Mouse (Mus musculus): Measurements from ENCODE around the gene Borcs5.

Borcs5 gene

DNA sequence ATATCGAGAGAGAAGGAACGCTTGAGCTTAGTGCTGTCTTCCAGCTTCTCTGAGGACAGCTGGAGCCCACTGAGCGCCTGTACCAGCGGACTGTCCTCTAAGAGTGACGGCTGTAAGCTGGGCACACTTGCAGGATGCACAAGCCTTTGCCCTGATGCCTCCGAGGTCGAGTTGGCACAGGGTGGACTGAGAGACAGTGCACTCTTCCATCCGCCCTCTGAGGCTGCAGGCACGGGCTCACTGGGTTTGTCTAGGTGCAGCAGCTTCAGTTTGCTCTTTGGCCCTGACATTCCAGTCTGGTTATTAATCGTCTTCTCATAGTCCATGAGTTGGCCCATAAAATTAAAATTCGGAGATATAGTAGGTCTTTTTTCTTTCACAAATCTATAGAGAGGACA, 79.4 kb downstream of the Borcs5 start:
- CTCF ChIA-PET = no interaction called here
- POLR2A ChIA-PET = interaction anchor here in 2 of 4 experiments (1.2 to 1.9 kb wide), 2 partner anchors 8 to 44 kb away, joined by 3 to 6 read pairs; no protein-coding TSS in a partner anchor

DNA sequence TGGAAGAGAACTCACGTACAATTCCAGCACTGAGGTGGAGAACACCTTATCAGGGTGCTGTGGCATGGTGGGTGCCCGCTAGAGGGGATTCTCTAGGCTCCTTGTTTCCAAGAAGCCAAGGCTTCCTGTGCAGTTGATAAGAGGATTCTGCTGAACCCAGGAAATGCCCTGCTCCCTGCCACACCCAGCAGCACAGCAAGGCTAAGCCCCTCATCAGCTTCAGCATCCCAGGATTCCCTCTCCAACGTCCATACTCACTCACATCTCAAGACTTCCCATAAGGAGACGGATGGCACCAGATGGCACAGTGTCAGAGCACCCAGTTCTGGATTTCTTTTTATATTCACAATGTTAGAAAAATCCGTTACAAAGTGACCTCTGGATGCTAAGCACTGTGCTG, 79.8 kb downstream of the Borcs5 start:
- CTCF ChIA-PET = no interaction called here
- POLR2A ChIA-PET = interaction anchor here in 1 of 4 experiments (1.9 kb wide), 1 partner anchor 9 kb away, joined by 6 read pairs; no protein-coding TSS in a partner anchor

DNA sequence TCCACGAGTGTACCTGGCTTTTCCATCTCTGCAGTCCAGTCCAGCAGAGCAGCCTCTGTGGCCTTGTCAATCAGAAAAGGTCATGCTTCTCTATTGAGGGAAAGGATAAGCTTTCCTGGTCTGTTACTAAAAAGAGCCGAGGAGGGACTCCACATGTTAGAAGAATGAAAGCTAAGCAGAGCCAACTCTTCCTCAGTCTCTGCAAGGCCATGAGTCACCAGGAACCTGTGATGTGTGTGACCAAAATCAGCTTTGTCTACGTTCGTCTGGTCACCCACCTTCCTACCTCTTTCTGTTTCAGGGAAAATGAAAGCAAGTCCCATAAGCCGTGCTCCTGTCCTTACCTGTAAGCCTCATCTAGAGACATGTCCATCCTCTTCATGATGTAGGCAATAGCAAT, 80.8 kb downstream of the Borcs5 start:
- ChIA-PET POLR2A (interaction anchor here in 2 of 4 experiments (0.6 to 1.9 kb wide), 4 partner anchors 8 to 163 kb away, joined by 3 to 6 read pairs (median 4); no protein-coding TSS in a partner anchor), CTCF (no interaction called here)

DNA sequence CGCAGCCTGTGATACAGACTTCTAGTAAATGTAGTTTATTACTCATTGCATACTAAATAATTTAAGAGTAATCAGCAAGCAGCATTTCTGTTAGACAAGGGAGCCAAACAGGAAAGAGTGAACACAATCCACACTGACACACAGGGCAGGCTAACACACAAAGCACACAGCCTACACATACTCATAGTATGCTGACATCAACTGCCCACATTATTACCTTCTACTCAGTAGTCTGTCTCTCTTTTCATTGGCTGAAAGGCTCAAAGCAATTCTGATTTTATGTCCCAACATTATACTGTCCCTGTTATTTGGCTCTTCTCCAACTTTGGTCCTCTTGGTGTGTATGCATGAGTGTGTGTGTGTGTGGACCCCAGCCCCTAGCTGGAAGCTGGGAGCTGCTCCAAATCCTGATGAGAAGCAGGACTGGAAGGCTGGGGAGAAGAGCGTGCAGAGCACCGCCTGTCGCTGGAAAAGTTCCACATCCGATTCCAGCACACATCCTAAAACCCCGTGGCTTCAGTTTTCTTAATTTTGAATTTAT, 82.5 kb downstream of the Borcs5 start:
- ChIA-PET CTCF (interaction anchor here in 1 of 4 experiments (0.6 to 1.0 kb wide), 2 partner anchors 11 to 72 kb away, joined by 3 read pairs; no protein-coding TSS in a partner anchor), POLR2A (interaction anchor here in 1 of 4 experiments (1.3 kb wide), 1 partner anchor 10 kb away, joined by 4 read pairs; no protein-coding TSS in a partner anchor)

DNA sequence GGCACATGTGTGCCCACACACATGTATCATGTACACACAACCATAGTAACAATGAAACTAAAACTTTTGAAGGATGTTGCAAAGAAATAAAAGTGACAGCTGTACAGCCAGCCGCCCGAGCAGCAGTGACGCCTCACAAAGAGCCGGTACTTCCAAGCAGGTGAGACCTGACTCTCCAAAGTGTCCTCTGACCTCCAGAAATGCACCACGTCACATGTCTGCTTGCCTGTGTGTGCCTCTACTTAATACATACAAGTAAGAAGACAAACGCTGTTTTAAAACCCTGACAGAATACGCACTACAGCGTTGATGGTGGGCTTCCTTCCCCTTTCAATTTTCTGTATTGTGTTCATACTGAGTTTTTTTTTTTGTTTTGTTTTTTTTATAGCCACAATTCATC, 83.6 kb downstream of the Borcs5 start:
- ChIA-PET CTCF (interaction anchor here in 1 of 4 experiments (1.0 kb wide), 1 partner anchor 140 kb away, joined by 3 read pairs; no protein-coding TSS in a partner anchor), POLR2A (interaction anchor here in 1 of 4 experiments (1.0 kb wide), 1 partner anchor 13 kb away, joined by 3 read pairs; no protein-coding TSS in a partner anchor)

DNA sequence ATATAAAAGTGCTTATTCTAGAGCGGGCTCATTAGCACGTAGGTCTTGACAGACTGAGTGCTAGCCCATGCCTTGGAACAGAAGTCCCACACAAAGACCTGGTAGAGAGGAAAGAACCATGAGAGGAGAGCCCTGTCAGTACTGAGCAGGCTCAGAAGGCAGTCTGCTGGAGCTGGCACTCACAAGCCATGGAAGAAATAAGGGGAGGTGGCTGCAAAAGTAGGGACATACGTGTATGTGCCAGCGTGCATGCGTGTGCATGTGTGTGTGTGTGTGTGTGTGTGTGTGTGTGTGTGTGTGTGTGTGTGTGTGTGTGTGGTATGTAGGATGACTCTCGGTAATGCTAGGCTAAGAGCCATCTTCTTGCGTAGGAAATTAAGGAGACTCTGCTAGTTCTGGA, 84.0 kb downstream of the Borcs5 start:
- POLR2A ChIA-PET = interaction anchor here in 2 of 4 experiments (1.0 to 1.3 kb wide), 2 partner anchors 13 to 71 kb away, joined by 3 read pairs; no protein-coding TSS in a partner anchor
- CTCF ChIA-PET = interaction anchor here in 2 of 4 experiments (0.7 to 1.0 kb wide), 2 partner anchors 9 to 140 kb away, joined by 3 read pairs; no protein-coding TSS in a partner anchor

DNA sequence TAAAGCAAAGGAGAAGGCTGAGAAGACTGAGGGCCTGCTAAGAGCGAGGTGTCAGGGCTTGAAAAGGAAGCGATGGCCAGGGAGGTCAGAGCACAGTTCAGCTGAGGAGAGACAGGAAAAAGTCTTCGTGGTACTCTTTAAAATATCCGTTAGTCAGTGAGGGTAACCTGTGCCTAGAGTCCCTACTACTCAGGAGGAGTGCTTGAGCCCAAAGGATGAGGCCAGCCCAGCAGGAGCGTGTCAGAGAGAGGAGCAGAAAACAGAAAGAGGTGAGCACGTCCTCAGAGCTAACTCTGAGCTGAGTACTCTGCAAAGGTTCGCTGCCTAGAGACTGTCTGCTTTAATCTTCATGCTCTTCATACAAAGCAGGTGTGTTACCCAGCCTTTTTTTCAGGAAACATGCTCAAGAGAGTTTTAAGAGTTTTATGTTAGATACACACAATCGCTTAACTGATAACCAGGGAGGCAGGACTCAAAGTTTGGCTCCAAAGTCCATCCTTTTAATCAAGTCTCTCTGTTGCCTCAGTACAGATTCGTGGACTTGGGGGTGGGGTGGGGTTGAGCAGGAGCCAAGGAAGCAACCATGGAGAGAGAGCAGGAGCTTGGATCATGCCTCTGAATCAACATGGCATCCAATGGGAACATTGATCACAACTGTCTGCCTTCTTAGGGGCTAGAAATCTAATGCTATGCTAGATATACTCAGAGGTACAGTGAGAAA, 84.7 kb downstream of the Borcs5 start:
- CTCF ChIA-PET = interaction anchor here in 1 of 4 experiments (0.7 kb wide), 1 partner anchor 9 kb away, joined by 3 read pairs; no protein-coding TSS in a partner anchor
- POLR2A ChIA-PET = interaction anchor here in 2 of 4 experiments (1.0 to 1.3 kb wide), 2 partner anchors 12 to 70 kb away, joined by 3 read pairs; no protein-coding TSS in a partner anchor

DNA sequence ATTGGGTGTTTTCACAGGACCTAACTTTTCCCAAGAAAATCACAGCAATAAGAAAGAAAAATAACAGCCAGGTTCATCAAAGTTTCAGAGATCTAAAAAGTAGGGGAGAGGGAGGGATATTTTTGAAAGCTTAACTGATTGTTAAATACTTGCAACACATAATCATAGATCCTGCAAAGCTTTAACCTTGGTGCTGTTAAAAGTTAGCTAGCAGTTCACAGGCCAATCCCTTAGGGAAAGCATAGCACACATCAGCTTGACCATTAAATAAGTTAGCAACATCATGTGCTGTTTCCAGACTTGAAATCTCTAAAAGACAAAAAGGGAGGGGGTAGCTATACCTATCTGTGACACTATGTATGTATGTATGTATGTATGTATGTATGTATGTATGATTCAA, 86.1 kb downstream of the Borcs5 start:
- CTCF ChIA-PET = no interaction called here
- POLR2A ChIA-PET = interaction anchor here in 2 of 4 experiments (0.5 to 1.3 kb wide), 3 partner anchors 9 to 94 kb away, joined by 3 read pairs; no protein-coding TSS in a partner anchor

DNA sequence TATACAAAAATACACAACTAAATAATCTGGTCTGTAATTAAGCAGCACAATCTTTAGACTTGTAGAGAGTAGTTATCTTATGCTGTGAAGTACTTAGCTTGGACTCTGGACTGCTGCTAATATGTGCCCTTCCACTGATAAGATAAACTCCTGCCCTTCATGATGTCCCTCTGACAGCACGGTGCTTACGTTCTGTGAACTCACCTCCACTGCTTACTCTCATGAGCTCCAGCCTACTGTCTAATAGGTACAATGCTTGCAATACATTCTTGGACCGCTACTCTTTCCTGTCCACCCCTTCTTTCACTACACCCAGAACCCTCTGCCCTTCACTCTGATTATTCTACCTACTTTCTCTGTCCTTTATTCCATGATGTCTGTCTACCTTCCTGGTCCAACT, 91.7 kb downstream of the Borcs5 start:
- CTCF ChIA-PET = interaction anchor here in 2 of 4 experiments (0.6 to 1.4 kb wide), 2 partner anchors 63 to 1872 kb away, joined by 3 to 5 read pairs; no protein-coding TSS in a partner anchor
- POLR2A ChIA-PET = interaction anchor here in 2 of 4 experiments (1.0 to 2.2 kb wide), 3 partner anchors 12 to 77 kb away, joined by 3 to 6 read pairs (median 3); no protein-coding TSS in a partner anchor

DNA sequence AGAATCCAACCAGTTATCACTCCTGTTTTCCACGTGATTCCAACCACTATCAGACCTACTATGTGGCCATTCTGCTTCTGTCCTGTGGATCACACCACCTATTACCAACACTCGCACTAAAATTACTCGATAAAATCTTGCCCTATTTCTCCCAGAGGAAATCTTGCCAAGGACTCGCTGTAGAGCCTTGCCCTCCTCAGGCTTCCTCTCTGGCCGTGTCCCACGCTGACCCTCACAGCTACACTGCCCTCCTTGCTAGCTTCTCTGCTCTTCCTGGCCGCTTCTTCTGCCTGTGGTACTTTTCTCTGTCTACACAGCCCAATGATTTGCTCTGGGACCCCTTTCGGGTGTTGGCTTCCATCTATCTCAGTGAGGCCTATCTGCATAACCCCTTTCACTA, 93.5 kb downstream of the Borcs5 start:
- POLR2A ChIA-PET = interaction anchor here in 1 of 4 experiments (0.9 to 1.2 kb wide), 2 partner anchors 19 to 61 kb away, joined by 3 read pairs; no protein-coding TSS in a partner anchor
- CTCF ChIA-PET = interaction anchor here in 1 of 4 experiments (0.6 kb wide), 1 partner anchor 9 kb away, joined by 3 read pairs; no protein-coding TSS in a partner anchor

DNA sequence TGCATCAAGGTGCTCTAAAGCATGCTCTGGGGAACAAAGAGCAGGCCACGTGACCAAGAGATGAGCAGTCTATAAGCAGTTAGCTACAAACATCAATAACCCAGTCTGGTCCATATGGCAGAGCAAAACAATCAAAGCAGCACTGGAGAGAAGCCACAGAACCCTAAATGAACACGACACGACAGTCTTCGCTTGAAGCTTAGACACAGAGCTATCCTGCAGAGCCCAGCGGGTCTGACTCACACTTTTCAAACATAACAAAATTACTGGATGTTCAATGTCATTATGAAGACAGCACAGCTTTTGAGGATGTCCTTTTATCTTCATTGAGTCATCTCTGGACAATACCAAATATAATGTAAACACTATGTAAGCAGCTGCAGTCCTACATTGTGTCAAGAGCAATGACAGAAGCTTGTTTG, 94.5 kb downstream of the Borcs5 start:
- POLR2A ChIA-PET = interaction anchor here in 2 of 4 experiments (0.9 to 1.2 kb wide), 3 partner anchors 20 to 164 kb away, joined by 3 to 4 read pairs (median 3); no protein-coding TSS in a partner anchor

DNA sequence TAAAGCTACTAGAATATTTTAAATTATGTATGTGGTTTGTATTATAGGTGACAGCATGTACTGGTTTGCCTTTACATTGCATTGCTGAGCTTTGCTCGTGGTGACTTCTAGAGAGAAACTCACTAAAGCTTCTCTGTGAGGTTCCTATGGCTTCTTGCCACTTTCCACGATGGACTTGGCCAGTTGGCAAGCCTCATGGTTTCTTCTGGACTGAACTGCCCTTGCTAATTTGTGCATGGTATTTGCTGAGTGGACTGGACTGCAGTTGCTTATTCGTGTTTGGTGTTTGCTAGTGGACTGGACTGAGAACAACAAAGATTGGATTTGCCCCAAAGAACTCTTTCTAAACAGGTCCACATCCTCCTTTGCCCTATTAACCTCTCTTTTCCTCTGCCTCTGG, 97.5 kb downstream of the Borcs5 start:
- CTCF ChIA-PET = interaction anchor here in 1 of 4 experiments (1.3 kb wide), 1 partner anchor 130 kb away, joined by 3 read pairs; no protein-coding TSS in a partner anchor
- POLR2A ChIA-PET = interaction anchor here in 1 of 4 experiments (1.2 to 2.1 kb wide), 2 partner anchors 14 to 17 kb away, joined by 3 to 8 read pairs; no protein-coding TSS in a partner anchor

More for the DNA sequence above, 94.5 kb downstream of the Borcs5 start:
- CTCF ChIA-PET = interaction anchor here in 1 of 4 experiments (0.5 kb wide), 1 partner anchor 92 kb away, joined by 3 read pairs; no protein-coding TSS in a partner anchor

DNA sequence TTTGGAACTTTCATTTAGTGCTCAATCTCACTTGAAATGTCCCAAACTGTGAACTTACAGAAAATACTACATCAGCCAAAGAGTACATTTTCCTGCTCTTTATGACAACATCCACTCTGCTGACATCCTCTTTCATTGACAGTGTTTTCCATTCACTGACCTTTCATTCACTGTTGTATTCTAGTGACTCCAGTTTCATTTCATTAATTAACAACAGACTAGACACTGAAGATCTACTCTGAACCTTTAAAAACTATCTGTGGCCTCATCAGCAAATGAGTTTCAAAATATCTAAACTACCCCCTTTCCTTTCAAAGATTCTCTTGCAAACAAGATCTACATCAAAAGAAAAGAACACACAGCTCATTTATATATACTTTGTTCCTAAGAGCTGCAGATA, 104.3 kb downstream of the Borcs5 start:
- ChIA-PET CTCF (no interaction called here), POLR2A (interaction anchor here in 2 of 4 experiments (0.7 to 1.3 kb wide), 2 partner anchors 11 to 24 kb away, joined by 3 read pairs; no protein-coding TSS in a partner anchor)

DNA sequence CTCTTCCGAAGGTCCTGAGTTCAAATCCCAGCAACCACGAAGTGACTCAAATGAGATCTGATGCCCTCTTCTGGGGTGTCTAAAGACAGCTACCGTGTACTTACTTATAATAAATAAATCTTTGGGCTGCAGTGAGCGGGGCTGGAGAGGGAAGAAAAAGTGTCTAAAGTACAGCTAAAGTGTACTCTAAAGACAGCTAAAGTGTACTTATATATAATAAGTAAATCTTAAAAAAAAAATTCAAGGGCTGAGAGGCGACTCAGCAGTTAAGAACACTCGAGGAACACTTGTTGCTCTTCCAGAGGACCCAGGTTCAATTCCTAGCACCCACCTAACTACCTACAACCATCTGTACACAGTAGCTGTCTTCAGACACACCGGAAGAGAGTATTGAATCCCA, 106.6 kb downstream of the Borcs5 start:
- ChIA-PET CTCF (interaction anchor here in 1 of 4 experiments (1.0 kb wide), 1 partner anchor 48 kb away, joined by 4 read pairs; no protein-coding TSS in a partner anchor), POLR2A (no interaction called here)

DNA sequence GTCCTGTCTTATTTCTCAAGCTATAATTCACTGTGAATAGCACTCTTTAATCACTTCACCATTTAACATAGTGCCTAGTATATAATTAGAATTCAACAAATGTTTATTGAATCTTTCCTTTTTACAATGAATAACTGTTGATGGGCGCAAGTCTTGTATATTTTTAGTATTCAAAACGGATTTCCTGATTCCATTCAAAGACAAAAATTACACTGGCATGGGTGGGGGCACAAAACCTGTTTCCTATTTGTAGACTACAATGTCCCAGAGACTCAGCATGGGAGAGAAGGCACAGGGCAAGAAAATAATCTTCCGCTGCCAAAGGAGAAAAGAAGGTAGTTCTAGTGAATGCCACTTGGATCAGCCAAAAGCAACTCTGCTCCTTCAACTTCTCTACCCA, 108.8 kb downstream of the Borcs5 start:
- ChIA-PET POLR2A (interaction anchor here in 1 of 4 experiments (1.7 kb wide), 1 partner anchor 56 kb away, joined by 9 read pairs; no protein-coding TSS in a partner anchor), CTCF (interaction anchor here in 2 of 4 experiments (0.7 to 1.2 kb wide), 2 partner anchors 115 to 180 kb away, joined by 3 read pairs; no protein-coding TSS in a partner anchor)

DNA sequence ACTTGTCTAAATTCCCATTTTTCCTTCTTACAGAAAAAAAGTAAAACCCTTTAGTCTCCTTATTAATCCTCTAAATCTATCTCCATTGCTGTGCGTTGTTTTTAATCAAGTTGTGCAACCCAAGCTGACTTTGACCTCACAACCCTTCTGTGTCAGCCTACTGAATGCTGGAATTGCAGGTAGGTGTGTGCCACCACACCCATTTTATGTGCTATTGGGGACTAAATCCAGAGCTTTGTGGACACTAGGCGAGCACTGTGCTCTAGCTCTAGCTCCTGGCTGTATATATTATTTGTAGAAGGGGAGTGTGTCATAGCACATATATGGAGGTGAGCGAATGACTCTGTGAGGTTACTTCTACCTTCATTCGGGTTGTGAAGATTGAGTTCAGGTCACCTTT, 111.8 kb downstream of the Borcs5 start:
- ChIA-PET CTCF (no interaction called here), POLR2A (interaction anchor here in 1 of 4 experiments (1.3 kb wide), 1 partner anchor 15 kb away, joined by 3 read pairs; no protein-coding TSS in a partner anchor)

DNA sequence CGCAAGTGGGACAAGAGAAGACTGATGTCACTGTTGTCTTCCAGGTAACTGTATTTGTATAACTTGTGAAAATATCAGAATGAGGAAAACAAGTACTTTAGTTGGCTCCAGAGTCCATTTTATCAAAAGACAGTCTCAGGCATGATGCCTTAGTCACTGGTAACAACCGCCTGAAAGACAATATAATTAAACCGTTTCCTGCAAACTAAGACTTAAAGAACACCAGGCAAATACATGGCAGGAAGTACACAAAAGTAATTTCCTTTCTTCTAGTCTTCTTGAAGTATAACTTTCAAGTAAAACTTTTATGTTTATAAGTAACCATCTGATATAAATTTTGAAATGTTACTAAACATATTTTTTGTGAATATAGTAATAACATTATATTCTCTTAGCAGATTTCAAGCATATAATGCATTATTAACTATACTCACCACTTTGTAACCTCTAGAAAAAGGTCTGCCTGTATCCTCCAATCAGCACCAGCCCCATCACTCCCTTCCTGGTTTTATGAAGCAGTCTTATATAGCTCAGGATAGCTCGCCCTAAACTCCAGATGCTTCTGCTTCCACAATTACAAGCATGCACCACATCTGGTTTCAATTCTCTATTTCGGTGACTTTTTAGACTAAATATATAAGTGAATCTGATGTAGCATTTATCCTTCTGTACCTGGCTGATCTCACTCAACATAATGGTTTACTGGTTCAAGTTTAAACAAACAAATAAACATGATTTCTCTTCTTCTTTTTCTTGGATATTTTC, 112.8 kb downstream of the Borcs5 start:
- ChIA-PET POLR2A (interaction anchor here in 2 of 4 experiments (0.6 to 1.3 kb wide), 5 partner anchors 45 to 192 kb away, joined by 3 to 5 read pairs (median 3); no protein-coding TSS in a partner anchor), CTCF (no interaction called here)

DNA sequence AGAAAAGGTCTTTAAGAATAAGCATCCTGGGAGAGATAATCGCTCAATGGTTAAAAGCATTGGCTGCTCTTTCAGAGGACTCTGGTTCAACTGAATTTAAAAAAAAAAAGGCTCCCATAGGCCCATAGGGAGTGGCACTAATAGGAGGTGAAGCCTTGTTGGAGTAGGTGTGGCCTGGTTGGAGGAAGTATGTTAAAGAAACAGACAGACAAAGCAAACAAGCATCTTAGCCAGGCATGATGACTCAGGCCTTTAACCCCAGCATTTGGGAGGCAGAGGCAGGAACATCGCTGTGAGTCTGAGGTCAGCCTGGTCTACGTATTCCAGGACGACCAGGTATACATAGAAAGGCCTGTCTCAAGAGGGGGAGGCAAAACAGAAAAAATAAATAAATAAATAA, 114.1 kb downstream of the Borcs5 start:
- ChIA-PET CTCF (interaction anchor here in 1 of 4 experiments (0.6 kb wide), 1 partner anchor 21 kb away, joined by 3 read pairs; no protein-coding TSS in a partner anchor), POLR2A (interaction anchor here in 2 of 4 experiments (0.6 to 2.9 kb wide), 18 partner anchors 11 to 748 kb away, joined by 3 to 12 read pairs (median 4); partner anchors contain the start of genes Dusp16 (in 1 of the 2) and Gpr19 (in 1 of the 2))
